Mouse (Mus musculus): ENCODE measurements around the gene Mrm1. TPM values are rescaled to one million over a fixed set of nuclear protein-coding genes. Genes with fewer than 3 reads are reported as not detected.

The Mrm1 gene
- polyA plus RNA-seq, 1 experiment from 2014 or later, result 10.7 TPM

GRCm38 (mm10) chr11:84804373-84804772, 14.9 kb downstream of the Mrm1 start:
- H3K27ac ChIP-seq, result no peak overlapping the region
- ATAC-seq (ENCODE audit: insufficient number of reproducible peaks, insufficient read depth, low FRiP score, low TSS enrichment, low read depth), result no peak

DNA sequence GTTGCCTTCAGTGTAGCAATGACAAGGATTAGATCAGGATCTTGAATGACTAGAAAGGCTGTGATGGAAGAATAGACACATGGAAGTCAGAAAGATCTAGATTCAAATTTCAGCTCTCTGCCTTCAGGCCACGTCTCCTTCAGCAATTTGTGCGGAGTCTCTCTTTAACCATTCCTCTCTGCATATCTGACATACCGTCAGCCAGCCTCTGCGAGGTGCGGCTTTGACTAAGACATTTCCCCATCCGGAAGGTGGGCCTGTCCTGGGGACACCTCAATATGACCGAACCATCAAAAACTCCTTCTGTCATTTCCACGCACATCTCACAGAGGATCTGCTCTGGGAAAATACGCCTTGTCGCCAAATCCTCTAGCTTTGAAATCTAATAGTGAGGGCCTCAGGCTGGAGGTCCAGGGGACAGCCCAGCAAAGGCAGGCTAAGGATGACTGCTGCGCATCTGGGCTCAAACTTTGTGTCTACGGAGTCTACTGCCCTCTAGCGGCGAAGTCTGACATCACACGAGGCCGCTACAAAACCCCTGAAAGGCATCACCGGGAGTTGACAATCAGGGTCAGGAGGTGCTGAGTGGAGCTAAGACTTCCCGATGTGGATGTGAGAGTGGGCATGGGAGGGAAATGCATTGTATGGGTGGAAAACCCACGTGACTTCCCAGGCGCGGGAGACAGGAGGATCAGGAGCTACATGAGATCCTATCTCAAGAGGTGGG, 21.5 kb downstream of the Mrm1 start:
- 21% methylated on average over 21 of the region's 21 CpGs for WGBS
- Histone ChIP-seq H3K4me2 (no peak overlapping the region), H3K4me1 (replicated peaks) (peaks cover 3% of the 10 kb centered on the region; the same call in 1 of the 2 replicates), H3K27me3 (peaks cover 15% of the 10 kb centered on the region), H3K9ac (replicated peaks) (no peak overlapping the region), H3K27ac (no peak overlapping the region), H3K4me3 (replicated peaks) (no peak overlapping the region), H3K36me3 (no peaks in the 10 kb centered on the region), H3K9me3 (no peaks in the 10 kb centered on the region)
- no peak for ATAC-seq (ENCODE audit: insufficient number of reproducible peaks, insufficient read depth, low FRiP score, low TSS enrichment, low read depth)

More at GRCm38 (mm10) chr11:84804373-84804772, 14.9 kb downstream of the Mrm1 start:
- WGBS, result 90% methylated on average over 4 of the region's 4 CpGs
- H3K4me2 ChIP-seq, result no peak overlapping the region
- no peak overlapping the region for H3K9ac ChIP-seq (replicated peaks)
- H3K9me3 ChIP-seq, result no peaks in the 10 kb centered on the region
- no peaks in the 10 kb centered on the region for H3K36me3 ChIP-seq
- H3K27me3 ChIP-seq, result peaks cover 4% of the 10 kb centered on the region; the same call in 1 of the 2 replicates
- 0 out of 2 replicates have a peak, but pooled peaks cover 3% of the 10 kb centered on the region for H3K4me1 ChIP-seq (replicated peaks)
- H3K4me3 ChIP-seq (replicated peaks), result no peak overlapping the region

DNA sequence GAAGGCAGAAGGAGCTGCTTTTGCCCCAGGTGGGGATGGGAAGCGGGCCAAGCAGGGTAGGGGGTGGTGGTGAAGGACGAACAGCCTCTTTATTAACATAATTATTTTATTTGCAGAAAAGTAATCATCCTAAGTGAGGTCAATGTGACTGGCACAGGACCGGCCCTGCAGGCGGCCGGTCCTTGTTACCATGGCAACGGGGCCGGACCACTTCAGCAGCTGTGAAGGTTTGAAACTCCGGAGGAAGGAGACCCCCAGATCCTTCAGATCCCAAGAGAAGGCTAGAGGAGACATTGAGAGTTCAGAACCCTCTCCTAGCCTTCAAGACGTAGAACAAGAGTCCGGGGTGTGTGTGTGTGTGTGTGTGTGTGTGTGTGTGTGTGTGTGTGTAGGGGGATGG, 22.3 kb downstream of the Mrm1 start:
- no peak overlapping the region for H3K4me2 ChIP-seq
- 40% methylated on average over 10 of the region's 10 CpGs for WGBS
- H3K9ac ChIP-seq (replicated peaks), result no peak overlapping the region
- H3K9me3 ChIP-seq, result no peaks in the 10 kb centered on the region
- no peak overlapping the region for H3K27ac ChIP-seq
- H3K27me3 ChIP-seq, result peaks cover 18% of the 10 kb centered on the region
- ATAC-seq (ENCODE audit: insufficient number of reproducible peaks, insufficient read depth, low FRiP score, low TSS enrichment, low read depth), result no peak
- H3K36me3 ChIP-seq, result no peaks in the 10 kb centered on the region
- peaks cover 3% of the 10 kb centered on the region; the same call in 1 of the 2 replicates for H3K4me1 ChIP-seq (replicated peaks)
- no peak overlapping the region for H3K4me3 ChIP-seq (replicated peaks)

DNA sequence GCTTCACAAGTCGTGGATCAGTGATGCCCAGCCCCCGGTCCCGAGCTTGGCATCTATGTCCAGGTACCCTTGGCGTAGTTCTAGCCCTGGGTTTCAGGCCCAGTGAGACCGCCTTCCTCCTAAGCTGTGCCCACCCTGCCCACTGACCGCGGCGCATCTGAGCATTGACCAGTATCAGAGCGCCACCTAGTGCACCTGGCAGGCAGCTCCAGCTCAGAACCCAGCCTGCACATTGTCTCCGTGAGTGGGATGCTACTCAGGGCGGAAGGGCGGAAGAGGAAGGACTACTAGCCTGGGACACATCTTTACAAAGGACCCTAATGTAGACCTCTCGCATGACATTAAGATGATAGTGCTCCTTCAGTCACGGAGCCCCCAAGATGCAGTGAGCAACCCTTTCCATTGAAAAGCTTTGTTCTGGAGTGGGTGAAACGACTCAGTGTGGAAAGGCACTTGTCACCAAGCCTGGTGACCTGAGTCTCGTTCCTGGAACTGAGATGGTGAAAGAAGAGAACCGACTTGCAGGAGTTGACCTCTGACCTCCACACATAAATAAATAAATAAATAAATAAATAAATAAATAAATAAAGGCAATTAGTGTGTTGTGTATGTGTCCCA, 24.7 kb downstream of the Mrm1 start:
- Histone ChIP-seq H3K27ac (no peak overlapping the region), H3K9me3 (no peaks in the 10 kb centered on the region), H3K36me3 (no peaks in the 10 kb centered on the region), H3K9ac (replicated peaks) (no peak overlapping the region; the same call in 1 of the 2 replicates), H3K4me3 (replicated peaks) (no peak overlapping the region), H3K4me1 (replicated peaks) (peaks cover 8% of the 10 kb centered on the region; the same call in 1 of the 2 replicates), H3K27me3 (peaks cover 20% of the 10 kb centered on the region), H3K4me2 (peak overlapping the region; percentile 48)
- ATAC-seq (ENCODE audit: insufficient number of reproducible peaks, insufficient read depth, low FRiP score, low TSS enrichment, low read depth), result no peak; the same call in 1 of the 2 replicates
- 12% methylated on average over 17 of the region's 17 CpGs for WGBS

GRCm38 (mm10) chr11:84793545-84793944, 25.8 kb downstream of the Mrm1 start:
- no peak overlapping the region for H3K9ac ChIP-seq (replicated peaks)
- no peaks in the 10 kb centered on the region for H3K36me3 ChIP-seq
- no peak overlapping the region for H3K27ac ChIP-seq
- H3K4me3 ChIP-seq (replicated peaks), result no peak overlapping the region
- H3K4me2 ChIP-seq, result no peak overlapping the region
- H3K9me3 ChIP-seq, result no peaks in the 10 kb centered on the region
- H3K4me1 ChIP-seq (replicated peaks), result peaks cover 8% of the 10 kb centered on the region; the same call in 1 of the 2 replicates
- no peak for ATAC-seq (ENCODE audit: insufficient number of reproducible peaks, insufficient read depth, low FRiP score, low TSS enrichment, low read depth)
- H3K27me3 ChIP-seq, result peaks cover 27% of the 10 kb centered on the region

DNA sequence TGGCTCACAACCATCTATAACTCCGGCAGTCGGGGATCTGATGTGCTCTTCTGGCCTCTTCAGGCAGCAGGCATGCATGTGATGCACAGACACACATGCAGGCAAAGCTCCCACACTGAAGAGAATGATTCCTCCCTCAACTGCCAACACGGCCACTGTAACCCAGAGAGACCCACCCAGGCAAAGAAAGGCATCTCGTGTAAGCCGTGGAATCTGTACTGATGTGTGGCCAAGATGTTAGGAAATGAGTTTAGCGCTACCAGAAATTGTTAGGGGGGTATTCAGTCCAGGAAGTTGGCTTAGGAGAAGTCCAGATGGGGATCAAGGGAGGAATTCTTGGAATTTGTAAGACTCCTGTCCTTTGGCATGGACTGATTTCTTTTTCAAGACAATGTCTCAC, 28.9 kb downstream of the Mrm1 start:
- no peak overlapping the region for H3K4me2 ChIP-seq
- no peak overlapping the region for H3K27ac ChIP-seq
- no peak for ATAC-seq (ENCODE audit: insufficient number of reproducible peaks, insufficient read depth, low FRiP score, low TSS enrichment, low read depth)
- no peak overlapping the region for H3K9ac ChIP-seq (replicated peaks)
- H3K4me3 ChIP-seq (replicated peaks), result no peak overlapping the region
- H3K9me3 ChIP-seq, result no peaks in the 10 kb centered on the region
- 63% methylated on average over 6 of the region's 6 CpGs for WGBS
- peaks cover 24% of the 10 kb centered on the region for H3K27me3 ChIP-seq
- 0 out of 2 replicates have a peak, but pooled peaks cover 5% of the 10 kb centered on the region for H3K4me1 ChIP-seq (replicated peaks)
- H3K36me3 ChIP-seq, result no peaks in the 10 kb centered on the region

DNA sequence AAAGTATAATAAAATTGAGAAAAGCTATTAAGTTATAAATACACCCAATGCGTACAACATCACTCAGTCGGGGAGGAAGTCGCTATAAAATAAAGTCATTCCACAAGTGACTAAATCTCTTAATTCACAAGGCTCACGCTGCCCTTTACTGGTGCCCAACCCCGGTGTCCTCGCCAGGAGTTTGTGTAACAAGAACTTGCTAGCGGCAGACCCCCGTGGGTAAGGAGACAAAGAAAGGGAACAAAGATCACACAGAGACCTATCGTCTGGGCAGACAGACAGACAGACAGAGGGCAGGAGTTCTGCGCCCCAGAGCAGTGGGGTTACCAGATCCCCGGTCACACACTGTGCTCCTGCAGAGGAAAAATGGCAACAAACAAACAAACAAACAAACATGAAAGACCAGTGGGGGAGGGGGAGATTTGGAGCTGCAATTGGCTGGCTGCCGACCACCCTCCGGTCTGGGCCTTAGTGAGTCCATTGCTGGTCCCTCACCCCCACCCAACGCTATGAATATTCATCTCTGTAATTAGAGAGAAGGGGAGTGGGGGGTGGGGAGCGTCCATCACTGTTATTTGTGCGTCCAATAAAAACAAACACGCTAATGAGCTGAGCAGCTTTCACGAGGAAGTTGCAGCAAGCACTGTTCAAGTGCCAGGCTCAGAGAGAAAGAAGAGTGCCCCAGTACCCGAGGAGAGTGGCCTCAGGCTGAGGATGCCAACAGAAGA, 39.0 kb downstream of the Mrm1 start:
- Histone ChIP-seq H3K27me3 (peaks cover 40% of the 10 kb centered on the region), H3K4me3 (replicated peaks) (0 out of 2 replicates have a peak overlapping the region, but pooled peaks have one; percentile 0), H3K9ac (replicated peaks) (no peak overlapping the region), H3K36me3 (no peaks in the 10 kb centered on the region), H3K4me2 (peak overlapping the region; percentile 46), H3K4me1 (replicated peaks) (peaks cover 41% of the 10 kb centered on the region), H3K27ac (no peak overlapping the region), H3K9me3 (no peaks in the 10 kb centered on the region)
- ATAC-seq (ENCODE audit: insufficient number of reproducible peaks, insufficient read depth, low FRiP score, low TSS enrichment, low read depth), result peak; percentile 33; the same call in 1 of the 2 replicates
- 1% methylated on average over 19 of the region's 19 CpGs for WGBS

DNA sequence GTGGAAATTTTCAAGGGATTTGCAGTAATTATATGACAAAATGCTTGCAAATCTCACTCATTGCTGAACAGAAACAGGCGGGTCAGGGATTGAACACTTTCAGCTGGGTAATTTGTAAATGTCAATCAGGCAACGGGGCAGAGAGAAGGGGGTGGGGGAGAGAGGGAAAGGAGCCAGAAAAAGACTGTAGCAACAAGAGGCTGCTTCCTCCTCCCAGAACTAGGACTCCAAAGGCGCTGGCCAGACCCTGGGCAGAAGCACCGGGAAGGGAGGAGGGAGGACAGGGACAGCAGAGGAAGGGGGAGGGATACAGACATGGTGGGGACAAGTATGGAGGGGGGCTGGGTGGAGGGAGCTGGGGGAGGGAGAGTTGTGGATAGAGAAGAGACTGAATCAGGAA, 43.8 kb downstream of the Mrm1 start:
- no peak overlapping the region for H3K4me3 ChIP-seq (replicated peaks)
- H3K4me1 ChIP-seq (replicated peaks), result peaks cover 29% of the 10 kb centered on the region
- no peak overlapping the region for H3K4me2 ChIP-seq
- no peaks in the 10 kb centered on the region for H3K36me3 ChIP-seq
- ATAC-seq (ENCODE audit: insufficient number of reproducible peaks, insufficient read depth, low FRiP score, low TSS enrichment, low read depth), result no peak
- H3K27ac ChIP-seq, result no peak overlapping the region
- H3K27me3 ChIP-seq, result peaks cover 34% of the 10 kb centered on the region
- peak overlapping the region; percentile 24; the same call in 1 of the 2 replicates for H3K9ac ChIP-seq (replicated peaks)
- under 1% methylated on average over 4 of the region's 4 CpGs for WGBS
- H3K9me3 ChIP-seq, result no peaks in the 10 kb centered on the region

DNA sequence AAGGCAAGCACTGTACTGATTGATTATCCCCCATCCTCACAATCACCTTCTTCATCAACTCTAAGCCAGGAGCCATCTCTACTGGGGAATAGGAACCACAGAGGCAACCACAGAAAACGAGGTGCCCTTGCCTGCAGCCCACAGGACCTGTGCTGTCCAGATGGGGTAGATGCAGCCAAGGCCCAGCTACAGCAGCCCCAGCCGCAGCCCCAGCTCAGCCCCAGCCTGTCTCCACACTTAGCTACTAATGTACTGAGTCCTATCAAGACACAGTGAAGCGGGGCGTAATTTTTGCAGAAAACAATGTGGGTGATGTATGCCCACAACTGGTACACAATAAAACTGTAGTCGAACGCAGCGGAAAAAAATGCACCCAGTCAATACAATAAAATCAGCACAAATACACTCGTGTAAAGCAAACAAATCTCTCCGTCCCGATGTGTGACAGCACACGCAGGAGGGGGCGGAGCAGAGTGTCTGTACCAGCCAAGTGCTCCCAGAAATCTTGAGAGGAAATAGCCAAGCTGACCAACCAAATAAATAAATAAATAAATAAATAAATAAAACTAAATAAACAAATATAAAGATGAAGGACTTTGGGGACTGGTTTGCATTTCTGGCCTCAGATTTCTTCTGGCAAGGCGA, 44.3 kb downstream of the Mrm1 start:
- peaks cover 23% of the 10 kb centered on the region for H3K4me1 ChIP-seq (replicated peaks)
- H3K4me2 ChIP-seq, result no peak overlapping the region
- no peaks in the 10 kb centered on the region for H3K9me3 ChIP-seq
- H3K9ac ChIP-seq (replicated peaks), result no peak overlapping the region
- no peak for ATAC-seq (ENCODE audit: insufficient number of reproducible peaks, insufficient read depth, low FRiP score, low TSS enrichment, low read depth)
- WGBS, result 54% methylated on average over 13 of the region's 13 CpGs
- H3K36me3 ChIP-seq, result no peaks in the 10 kb centered on the region
- H3K27me3 ChIP-seq, result peaks cover 34% of the 10 kb centered on the region
- H3K4me3 ChIP-seq (replicated peaks), result no peak overlapping the region
- H3K27ac ChIP-seq, result no peak overlapping the region

DNA sequence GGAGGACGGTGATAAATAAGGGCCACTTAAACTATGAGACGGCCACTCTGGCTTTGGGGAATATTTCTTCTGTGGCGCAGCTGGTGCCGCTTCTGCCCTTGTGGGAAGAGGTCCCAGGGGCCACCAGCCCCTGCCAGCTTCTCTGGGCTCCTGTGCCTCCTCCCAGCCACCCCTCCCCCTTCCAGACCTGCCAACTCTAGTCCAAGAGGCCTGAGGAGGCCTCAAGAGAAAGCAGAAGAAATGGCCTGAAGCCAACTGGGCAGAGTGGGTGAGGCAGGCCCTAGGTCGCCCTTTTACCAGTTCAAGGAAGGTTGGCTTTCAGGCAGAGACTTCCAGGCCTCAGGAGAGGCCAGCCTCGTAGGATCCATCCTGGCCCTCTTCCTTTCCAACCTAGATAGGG, 51.4 kb downstream of the Mrm1 start:
- H3K4me2 ChIP-seq, result no peak overlapping the region
- no peaks in the 10 kb centered on the region for H3K36me3 ChIP-seq
- no peak for ATAC-seq (ENCODE audit: insufficient number of reproducible peaks, insufficient read depth, low FRiP score, low TSS enrichment, low read depth)
- H3K4me1 ChIP-seq (replicated peaks), result peaks cover 24% of the 10 kb centered on the region
- no peaks in the 10 kb centered on the region for H3K9me3 ChIP-seq
- H3K4me3 ChIP-seq (replicated peaks), result no peak overlapping the region
- WGBS, result 72% methylated on average over 6 of the region's 6 CpGs
- H3K27me3 ChIP-seq, result peaks cover 50% of the 10 kb centered on the region
- no peak overlapping the region for H3K27ac ChIP-seq
- H3K9ac ChIP-seq (replicated peaks), result no peak overlapping the region

DNA sequence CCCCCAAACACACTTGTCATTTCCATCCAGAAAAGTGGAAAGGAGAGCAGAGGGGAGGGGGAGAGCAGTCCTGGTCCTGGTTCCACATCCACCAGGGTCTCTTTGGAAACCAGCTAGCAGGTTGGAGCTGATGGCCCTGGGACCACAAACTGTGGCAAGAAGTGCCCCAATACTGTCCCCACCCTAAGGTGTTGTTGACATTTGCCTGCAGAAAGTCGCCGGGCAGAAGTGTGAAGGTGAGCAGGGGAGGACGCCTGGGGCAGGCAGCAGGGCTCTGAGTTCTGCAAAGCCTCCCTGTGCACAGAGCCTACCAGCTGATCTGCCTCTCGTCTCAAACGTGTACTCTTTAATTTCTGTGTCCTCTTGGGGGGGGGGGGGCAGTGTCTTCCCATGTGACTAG, 54.2 kb downstream of the Mrm1 start:
- peak overlapping the region; percentile 54 for H3K4me2 ChIP-seq
- peaks cover 59% of the 10 kb centered on the region for H3K27me3 ChIP-seq
- ATAC-seq (ENCODE audit: insufficient number of reproducible peaks, insufficient read depth, low FRiP score, low TSS enrichment, low read depth), result no peak
- H3K9ac ChIP-seq (replicated peaks), result no peak overlapping the region
- no peaks in the 10 kb centered on the region for H3K9me3 ChIP-seq
- H3K27ac ChIP-seq, result no peak overlapping the region
- H3K4me1 ChIP-seq (replicated peaks), result peaks cover 28% of the 10 kb centered on the region
- no peak overlapping the region for H3K4me3 ChIP-seq (replicated peaks)
- no peaks in the 10 kb centered on the region for H3K36me3 ChIP-seq
- 11% methylated on average over 5 of the region's 5 CpGs for WGBS
